Mouse (Mus musculus) forebrain, embryonic 16.5 days (tissue): ENCODE data around the gene Rimklb. TPM values are rescaled to one million over a fixed set of nuclear protein-coding genes. Genes with fewer than 3 reads are reported as not detected.
A peak's percentile ranks its signal among the peaks of the same experiment; 100 is the strongest.
"Not testable (repeated sequence)": the region's sequence is repeated elsewhere in the genome, so short reads cannot be mapped to it uniquely, and the experiment has no call there.

Experiments used
- ATAC-seq: fragments of 200-750 bp; cut with Nextera tagmentation; 2 replicates; pipeline ENCODE4 v1.8.0; 2017; ENCODE audit warnings: mild to moderate bottlenecking, moderate library complexity
- H3K27ac ChIP-seq: fragments of 300-500 bp; sonication (generic); 2 replicates; pipeline ENCODE4 v1.5.1; 2014; ENCODE audit warnings: low read length, control low read depth
- H3K27me3 ChIP-seq: fragments of 300-500 bp; sonication (generic); replicated peaks from 2 replicates; pipeline ENCODE4 v1.6.1; 2014; ENCODE audit warnings: low read length; ENCODE audit not compliant: control insufficient read depth, insufficient read depth
- H3K36me3 ChIP-seq: fragments of 300-500 bp; sonication (generic); 2 replicates; pipeline ENCODE4 v1.6.1; 2014; ENCODE audit not compliant: control insufficient read depth, insufficient read depth
- H3K4me1 ChIP-seq: fragments of 300-500 bp; sonication (generic); replicated peaks from 2 replicates; pipeline ENCODE4 v1.6.1; 2014; ENCODE audit warnings: low read length; ENCODE audit not compliant: control insufficient read depth, insufficient read depth
- H3K4me2 ChIP-seq: fragments of 300-500 bp; sonication (generic); 2 replicates; pipeline ENCODE4 v1.6.1; 2014; ENCODE audit warnings: mild to moderate bottlenecking, low read length, control low read depth
- H3K4me3 ChIP-seq: fragments of 300-500 bp; sonication (generic); replicated peaks from 2 replicates; pipeline ENCODE4 v1.5.1; 2014; ENCODE audit warnings: mild to moderate bottlenecking, low read length, control low read depth
- H3K9ac ChIP-seq: fragments of 300-500 bp; sonication (generic); replicated peaks from 2 replicates; pipeline ENCODE4 v1.6.1; 2014; ENCODE audit warnings: low read depth, low read length, control low read depth
- H3K9me3 ChIP-seq: fragments of 300-500 bp; sonication (generic); 2 replicates; pipeline ENCODE4 v1.6.1; 2016; ENCODE audit warnings: low read length; ENCODE audit not compliant: control insufficient read depth
- WGBS: fragments of 180-500 bp; shearing (Covaris S2); extraction: QIAGEN DNeasy Blood & Tissue Kit; methylation state at CpG from one replicate; pipeline ENCODE4 v1.1.7; 2014; 5-methylcytosine and 5-hydroxymethylcytosine counted together
- polyA plus RNA-seq: library from polyadenylated mRNA; unstranded; fragments of >200 nt; fragmentation: Nextera tagmentation; extraction: Ambion mirVana; gene quantifications from 2 replicates; pipeline ENCODE4 v1.2.1, GENCODE M21; 2015

Gene Rimklb
- polyA plus RNA-seq, 1 experiment from 2014 or later, result 97.9 TPM

DNA sequence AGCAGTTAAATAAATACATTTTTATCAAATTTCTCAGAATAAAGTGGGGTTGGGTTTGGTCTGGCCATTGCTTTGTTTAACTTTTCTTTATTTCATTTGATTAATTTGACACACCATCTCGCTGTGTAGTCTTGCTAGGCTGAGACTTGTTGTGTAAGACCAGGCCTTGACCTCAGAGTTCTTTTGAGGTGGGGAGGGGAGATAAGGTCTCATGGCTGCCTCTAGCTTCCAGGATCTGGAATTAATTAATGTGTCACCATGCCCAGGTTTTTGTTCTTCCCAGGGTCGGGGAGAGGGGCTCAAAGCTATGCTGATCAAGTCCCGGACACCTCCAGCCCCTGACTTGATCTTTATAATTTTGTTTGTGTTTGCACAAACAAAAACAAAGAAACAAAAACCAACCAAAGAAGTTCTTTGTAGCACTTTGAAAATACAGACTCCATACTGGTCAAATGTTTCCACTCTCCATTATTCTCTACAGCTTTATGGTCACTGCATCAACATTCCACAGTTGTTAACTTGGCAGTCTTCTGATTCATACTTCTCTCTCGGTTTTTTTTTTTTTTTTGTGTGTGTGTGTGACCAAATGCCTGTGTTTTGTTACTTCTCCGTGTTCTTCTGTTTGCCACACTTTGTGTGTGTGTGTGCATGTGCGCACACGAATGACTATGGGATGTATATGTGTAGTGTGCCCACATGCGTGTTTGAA, 33.1 kb upstream of the Rimklb start:
- H3K36me3 ChIP-seq, result no peaks in the 10 kb centered on the region
- 0 out of 2 replicates have a peak, but pooled peaks cover 3% of the 10 kb centered on the region for H3K4me1 ChIP-seq
- H3K4me2 ChIP-seq, result no peak overlapping the region
- no peaks in the 10 kb centered on the region for H3K9me3 ChIP-seq
- no peak overlapping the region for H3K4me3 ChIP-seq
- no peaks in the 10 kb centered on the region for H3K27me3 ChIP-seq
- 71% methylated on average over 8 of the region's 8 CpGs for WGBS
- H3K9ac ChIP-seq, result no peak overlapping the region
- no peak for ATAC-seq
- H3K27ac ChIP-seq, result no peak overlapping the region

DNA sequence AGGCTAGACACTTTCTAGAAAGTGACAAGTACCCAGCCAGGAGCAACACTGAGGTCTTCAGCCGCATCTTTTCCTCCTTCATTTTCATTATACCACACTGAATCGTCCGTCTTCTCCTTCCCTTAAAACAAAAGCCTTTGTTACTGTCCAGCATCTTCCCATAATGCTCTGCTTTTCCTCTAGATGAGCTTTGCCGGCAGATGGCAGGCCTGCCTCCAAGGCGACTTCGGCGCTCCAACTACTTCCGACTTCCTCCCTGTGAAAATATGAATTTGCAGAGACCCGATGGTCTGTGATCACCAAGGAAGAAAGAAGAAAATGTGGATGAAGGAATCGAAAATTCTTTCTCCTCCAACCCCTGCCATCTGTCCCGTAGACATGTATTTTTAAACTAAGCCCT, 29.6 kb upstream of the Rimklb start:
- H3K9me3 ChIP-seq, result no peaks in the 10 kb centered on the region
- ATAC-seq, result no peak
- no peak overlapping the region for H3K4me3 ChIP-seq
- 78% methylated on average over 11 of the region's 11 CpGs for WGBS
- H3K36me3 ChIP-seq, result no peaks in the 10 kb centered on the region
- H3K9ac ChIP-seq, result no peak overlapping the region
- no peak overlapping the region for H3K4me2 ChIP-seq
- H3K27ac ChIP-seq, result no peak overlapping the region
- 0 out of 2 replicates have a peak, but pooled peaks cover 3% of the 10 kb centered on the region for H3K4me1 ChIP-seq
- H3K27me3 ChIP-seq, result no peaks in the 10 kb centered on the region

DNA sequence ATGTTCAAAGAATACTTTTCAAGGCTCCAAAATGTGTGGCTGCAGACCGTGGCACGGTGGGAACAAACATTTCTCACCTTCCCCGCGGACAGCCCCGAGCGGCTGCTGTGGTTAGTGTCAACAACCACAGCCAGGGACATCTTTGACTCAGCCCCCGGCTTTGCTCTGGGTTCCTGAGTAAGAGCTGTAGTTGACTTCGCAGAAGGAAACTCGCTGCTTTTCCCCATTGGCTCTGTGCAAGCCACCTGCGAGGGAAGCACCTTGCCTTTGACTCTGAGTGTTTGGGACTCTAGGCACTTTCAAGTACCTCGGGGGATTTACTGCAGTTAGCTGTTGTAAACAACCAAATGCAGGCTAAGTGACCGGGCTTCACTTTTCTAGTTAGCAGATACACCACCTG, 29.0 kb upstream of the Rimklb start:
- WGBS, result 77% methylated on average over 12 of the region's 12 CpGs
- no peaks in the 10 kb centered on the region for H3K36me3 ChIP-seq
- no peak overlapping the region for H3K27ac ChIP-seq
- H3K4me2 ChIP-seq, result no peak overlapping the region
- ATAC-seq, result no peak
- no peak overlapping the region for H3K9ac ChIP-seq
- no peaks in the 10 kb centered on the region for H3K9me3 ChIP-seq
- H3K4me3 ChIP-seq, result no peak overlapping the region
- H3K4me1 ChIP-seq, result no peaks in the 10 kb centered on the region
- H3K27me3 ChIP-seq, result no peaks in the 10 kb centered on the region

DNA sequence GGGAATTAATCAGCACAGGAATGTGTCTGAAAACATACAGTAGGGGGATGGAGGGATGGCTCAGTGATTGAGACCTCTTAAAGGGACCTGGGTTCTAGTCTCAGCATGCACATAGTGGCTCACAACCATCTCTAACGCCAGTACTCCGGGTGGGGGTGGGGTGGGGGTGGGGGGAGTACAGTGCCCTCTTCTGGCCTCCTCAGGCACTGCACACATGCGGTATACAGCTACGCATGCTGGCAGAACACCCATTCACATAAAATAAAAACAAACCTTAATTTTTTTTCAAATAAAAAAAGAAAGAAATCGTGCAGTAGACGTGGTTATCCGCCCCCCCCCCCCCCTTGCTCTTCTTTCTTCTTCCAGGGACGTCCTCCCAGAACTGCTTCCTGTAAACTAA, 24.7 kb upstream of the Rimklb start:
- Histone ChIP-seq H3K4me2 (no peak overlapping the region), H3K9me3 (no peaks in the 10 kb centered on the region), H3K4me3 (no peak overlapping the region), H3K4me1 (no peaks in the 10 kb centered on the region; the same call in 1 of the 2 replicates), H3K27me3 (no peaks in the 10 kb centered on the region), H3K9ac (no peak overlapping the region), H3K27ac (no peak overlapping the region), H3K36me3 (no peaks in the 10 kb centered on the region)
- no peak for ATAC-seq
- 82% methylated on average over 8 of the region's 8 CpGs for WGBS

DNA sequence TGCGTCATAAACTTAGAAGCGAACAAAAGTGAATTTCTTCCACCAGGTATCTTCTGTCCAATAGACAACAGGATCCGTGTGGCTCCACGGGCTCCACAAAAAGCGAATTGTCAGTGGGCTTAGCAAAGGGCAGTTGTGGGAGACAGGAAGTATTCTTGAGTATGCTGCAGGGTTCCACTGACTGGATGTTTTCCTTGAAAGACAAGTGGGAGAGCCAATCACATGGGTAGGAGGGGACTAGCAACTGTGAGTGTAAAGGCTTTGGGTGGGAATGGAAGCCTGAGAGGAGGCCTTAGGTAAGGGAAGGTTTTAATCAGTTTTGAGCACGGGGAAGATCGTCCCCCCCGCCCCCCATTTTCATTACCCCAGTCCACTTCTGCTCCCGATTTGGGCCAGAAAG, 24.0 kb upstream of the Rimklb start:
- H3K9ac ChIP-seq, result no peak overlapping the region
- H3K4me2 ChIP-seq, result no peak overlapping the region
- no peak overlapping the region for H3K4me3 ChIP-seq

DNA sequence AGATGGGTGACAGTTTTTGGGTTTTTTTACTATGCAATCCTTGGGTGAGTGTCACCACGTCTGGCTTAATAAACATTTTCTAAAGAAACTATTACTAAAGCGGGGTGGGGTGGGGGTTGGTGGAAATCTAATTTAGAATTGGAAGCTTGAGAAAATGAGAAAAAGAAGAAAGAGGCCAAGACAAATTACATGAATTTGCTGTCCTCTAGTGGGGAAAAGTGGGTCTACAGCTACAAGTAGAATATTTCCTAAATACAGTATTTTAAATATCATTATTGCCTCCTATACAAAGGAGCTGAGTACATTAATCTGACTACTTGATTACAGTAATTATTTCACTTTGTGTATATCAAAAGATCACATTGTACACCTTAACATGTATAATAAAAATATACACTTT, 20.8 kb upstream of the Rimklb start:
- Histone ChIP-seq H3K27ac (no peak overlapping the region), H3K4me3 (no peak overlapping the region), H3K4me2 (no peak overlapping the region), H3K4me1 (no peaks in the 10 kb centered on the region; the same call in 1 of the 2 replicates), H3K9ac (no peak overlapping the region), H3K36me3 (no peaks in the 10 kb centered on the region), H3K27me3 (no peaks in the 10 kb centered on the region), H3K9me3 (no peaks in the 10 kb centered on the region)
- ATAC-seq, result no peak
- 22% methylated on average over 2 of the region's 2 CpGs for WGBS

More for the DNA sequence above, 24.0 kb upstream of the Rimklb start:
- H3K36me3 ChIP-seq, result no peaks in the 10 kb centered on the region
- H3K4me1 ChIP-seq, result no peaks in the 10 kb centered on the region; the same call in 1 of the 2 replicates
- H3K27ac ChIP-seq, result no peak overlapping the region
- no peaks in the 10 kb centered on the region for H3K27me3 ChIP-seq
- no peaks in the 10 kb centered on the region for H3K9me3 ChIP-seq
- 69% methylated on average over 9 of the region's 9 CpGs for WGBS
- ATAC-seq, result peak; percentile 90

DNA sequence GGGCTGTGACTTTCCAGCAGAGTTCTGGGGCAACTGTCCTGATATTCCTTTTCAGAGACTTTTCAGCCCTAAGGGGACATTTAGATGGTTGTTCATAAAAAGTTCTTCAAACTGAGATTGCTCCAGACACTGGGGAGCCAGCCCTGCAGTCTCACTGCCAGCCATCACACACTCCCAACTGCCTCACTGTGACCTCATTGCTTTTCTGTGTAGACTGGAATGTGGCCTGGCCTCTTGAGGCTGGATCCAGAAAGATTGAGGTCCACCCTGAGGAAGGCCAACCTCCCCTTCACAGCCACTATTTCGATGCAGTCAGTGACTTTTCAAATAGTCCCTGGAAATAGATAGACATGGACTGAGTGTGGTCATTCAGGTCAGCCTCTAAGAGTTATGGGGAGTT, 19.1 kb upstream of the Rimklb start:
- Histone ChIP-seq H3K4me3 (no peak overlapping the region), H3K4me2 (no peak overlapping the region), H3K27ac (no peak overlapping the region), H3K4me1 (no peaks in the 10 kb centered on the region; the same call in 1 of the 2 replicates), H3K9ac (no peak overlapping the region), H3K27me3 (no peaks in the 10 kb centered on the region), H3K36me3 (no peaks in the 10 kb centered on the region), H3K9me3 (no peaks in the 10 kb centered on the region)
- 69% methylated on average over 1 of the region's 1 CpGs for WGBS
- ATAC-seq, result no peak

DNA sequence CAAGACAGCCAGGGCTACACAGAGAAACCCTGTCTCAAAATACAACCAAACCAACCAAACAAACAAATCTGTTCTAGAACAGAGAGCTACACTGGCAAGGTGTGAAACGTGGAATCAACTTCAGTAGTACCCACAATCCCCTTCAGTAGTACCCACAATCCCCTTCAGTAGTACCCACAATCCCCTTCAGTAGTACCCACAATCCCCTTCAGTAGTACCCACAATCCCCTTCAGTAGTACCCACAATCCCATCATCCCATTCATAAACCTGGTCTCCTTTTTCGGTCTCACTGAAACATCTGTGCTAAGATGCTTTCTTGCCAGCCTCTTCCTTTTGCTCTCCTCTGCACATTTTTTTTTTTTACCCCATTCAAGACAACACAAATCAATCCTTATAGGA, 17.2 kb upstream of the Rimklb start:
- not testable (repeated sequence) for H3K4me3 ChIP-seq, H3K27me3 ChIP-seq, H3K9ac ChIP-seq, ATAC-seq, H3K27ac ChIP-seq, H3K9me3 ChIP-seq, H3K4me2 ChIP-seq, H3K4me1 ChIP-seq, H3K36me3 ChIP-seq
- 95% methylated on average over 2 of the region's 2 CpGs for WGBS

DNA sequence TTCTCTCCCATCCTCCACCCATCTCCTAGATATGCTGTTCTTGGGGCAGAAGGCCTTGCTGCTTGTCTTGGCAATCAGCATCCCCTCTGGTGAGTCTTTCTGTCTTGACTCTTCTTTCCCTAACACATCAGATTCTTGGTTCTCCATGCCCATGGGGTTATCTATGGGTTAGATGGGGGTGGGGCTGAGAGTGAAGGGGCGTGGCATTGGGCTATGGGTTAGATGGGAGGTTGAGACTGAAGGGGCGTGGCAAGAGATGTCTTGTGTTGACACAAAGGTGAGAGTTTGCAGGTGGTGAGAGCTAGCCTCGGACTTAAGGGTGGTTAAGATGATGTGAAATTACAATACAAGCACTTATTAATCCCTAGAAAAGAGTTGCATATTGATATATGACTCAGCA, 15.8 kb upstream of the Rimklb start:
- Histone ChIP-seq H3K9me3 (no peaks in the 10 kb centered on the region), H3K27ac (no peak overlapping the region), H3K36me3 (no peaks in the 10 kb centered on the region), H3K4me2 (no peak overlapping the region), H3K4me3 (no peak overlapping the region), H3K9ac (no peak overlapping the region), H3K4me1 (no peaks in the 10 kb centered on the region; the same call in 1 of the 2 replicates), H3K27me3 (no peaks in the 10 kb centered on the region)
- ATAC-seq, result no peak
- WGBS, result 85% methylated on average over 3 of the region's 3 CpGs
